Mouse (Mus musculus): ENCODE measurements around the gene Atp1a3. TPM values are rescaled to one million over a fixed set of nuclear protein-coding genes. Genes with fewer than 3 reads are reported as not detected.

Gene Atp1a3
- total RNA-seq (2023) = 230 and 240 TPM in 2 replicates

DNA sequence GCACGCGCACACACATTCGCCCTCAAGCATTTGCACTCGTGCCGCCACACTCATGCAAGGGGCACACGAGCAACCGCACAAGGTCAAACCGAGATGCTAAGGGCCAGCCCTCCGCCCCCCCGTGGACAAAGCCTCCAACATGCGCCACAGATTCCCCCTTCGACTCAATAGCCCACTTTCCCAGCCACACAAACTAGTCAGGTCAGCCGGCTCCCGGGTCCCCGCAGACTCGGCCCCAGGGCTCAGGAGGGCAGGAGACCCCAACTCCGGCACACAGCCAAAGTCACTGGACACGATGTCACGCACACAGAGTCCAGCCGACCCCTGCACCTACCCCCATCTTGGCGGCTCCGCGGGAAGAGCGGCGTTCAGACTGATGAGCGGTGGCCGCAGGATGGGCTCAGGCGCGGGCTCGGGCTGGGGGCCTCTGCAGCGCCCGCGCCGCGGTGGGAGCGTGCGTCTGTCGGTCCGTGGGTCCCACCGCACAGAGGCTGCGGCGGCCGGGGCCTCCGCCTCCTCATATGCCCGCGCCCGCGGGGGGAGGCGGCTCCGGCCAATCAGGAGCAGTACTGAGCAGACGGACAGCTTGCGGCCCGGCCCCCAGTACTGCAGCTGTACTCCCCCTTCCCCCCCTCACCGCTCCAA lies at the start of gene Atp1a3:
Gene Atp1a3, minus strand, starts transcription at position 538 of the 645 bp plus-strand sequence.

DNA sequence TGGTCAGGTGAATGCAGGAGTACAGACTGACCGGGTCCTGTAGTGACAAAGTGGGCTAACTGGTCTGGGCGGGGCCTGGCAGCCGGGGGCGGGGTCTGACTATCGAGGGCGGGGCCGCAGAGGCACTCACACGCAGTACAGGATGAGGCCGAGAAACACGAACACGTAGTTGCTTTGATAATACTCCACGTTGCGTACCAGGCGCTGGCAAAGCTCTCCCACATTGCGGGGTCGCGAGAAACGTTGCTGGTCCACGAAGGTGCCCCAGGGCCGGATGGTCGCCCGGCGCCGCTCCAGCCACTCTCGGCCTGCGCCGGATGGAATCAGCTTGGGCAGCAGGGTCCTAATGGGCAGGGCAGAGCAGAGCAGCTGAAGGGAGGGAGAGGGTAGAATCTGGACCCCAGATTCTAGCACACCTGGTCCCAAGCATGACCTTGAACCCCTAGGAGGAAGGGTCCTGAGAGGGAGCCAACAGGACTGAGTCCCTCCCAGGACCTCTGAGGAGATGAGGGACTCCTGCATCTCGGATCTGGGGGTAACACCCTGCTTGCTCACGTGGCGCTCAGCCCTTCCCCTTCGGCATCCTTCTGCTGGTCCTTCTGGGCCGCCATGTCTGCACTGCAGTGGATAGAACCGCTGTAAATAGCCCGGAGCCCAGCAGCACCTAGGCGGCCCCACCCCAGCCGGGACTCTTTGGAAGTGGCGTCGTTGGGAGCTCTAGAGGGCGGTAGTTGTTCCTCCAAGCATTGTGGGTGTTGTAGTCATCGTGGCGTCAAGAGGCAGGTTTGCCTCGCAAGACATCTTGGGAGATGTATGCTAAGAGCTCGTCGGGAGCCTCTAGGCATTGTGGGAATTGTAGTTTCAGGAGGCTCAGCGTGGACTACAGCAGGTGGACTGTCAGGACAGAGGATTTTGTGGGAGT lies 33.5 kb downstream of the Atp1a3 start, which contains the start of gene Rabac1:
Gene Rabac1, minus strand, starts transcription at position 783 of the 922 bp plus-strand sequence.

DNA sequence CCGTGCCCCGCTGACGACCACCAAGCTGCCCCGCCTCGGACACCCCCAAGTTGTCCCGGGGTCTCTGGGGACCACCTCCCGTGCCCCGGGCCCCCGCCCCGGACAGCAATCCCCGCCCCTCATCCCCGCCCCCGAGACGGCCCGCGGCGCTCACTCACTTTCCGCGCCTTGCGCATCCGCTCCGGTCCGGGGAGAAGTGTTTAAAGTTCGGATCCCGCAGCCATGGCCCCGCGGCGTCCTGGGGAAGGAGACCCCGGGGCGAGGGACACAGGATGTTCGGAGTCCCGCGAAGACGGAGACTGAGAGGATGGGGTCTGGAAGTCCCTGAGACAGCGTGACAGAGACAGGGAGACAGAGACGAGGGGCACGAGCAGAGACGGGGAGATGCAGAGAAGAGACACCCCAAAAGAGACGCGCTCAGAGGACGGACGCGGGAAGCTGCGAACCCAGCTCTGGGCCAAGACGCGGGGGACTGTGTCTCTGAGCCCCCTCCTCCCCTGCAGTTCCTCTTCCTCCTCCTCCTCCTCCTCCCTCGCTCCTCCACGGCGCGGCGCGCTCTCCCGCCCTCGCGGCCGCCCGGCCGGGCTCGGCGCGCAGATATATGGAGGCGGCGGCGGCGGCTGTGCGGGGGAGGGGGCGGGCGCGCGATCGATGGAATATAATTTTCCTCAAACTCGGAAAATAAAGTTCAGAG lies 61.4 kb downstream of the Atp1a3 start, which contains the start of gene Gm4881:
Gene Gm4881, minus strand, starts transcription at position 238 of the 694 bp plus-strand sequence.

Other genes with a start within 250 kb of the Atp1a3 start
- gene Cd177, start 245.6 kb downstream of the Atp1a3 start, total RNA-seq (2023) = 1,275 and 1,351 TPM in 2 replicates
- gene Ceacam10, start 228.8 kb downstream of the Atp1a3 start, total RNA-seq (2023) = 69.9 and 84.9 TPM in 2 replicates
- 2.0 and 3.2 TPM in 2 replicates for gene Gm9844, start 143.7 kb downstream of the Atp1a3 start, total RNA-seq (2023)
- not detected in 2 replicates for gene Lypd4, start 136.0 kb downstream of the Atp1a3 start, total RNA-seq (2023)
- gene Dmrtc2, start 135.9 kb downstream of the Atp1a3 start, total RNA-seq (2023) = not detected in 2 replicates
- 415 and 552 TPM in 2 replicates for gene Rps19, start 121.6 kb downstream of the Atp1a3 start, total RNA-seq (2023)
- gene Cd79a, start 108.6 kb downstream of the Atp1a3 start, total RNA-seq (2023) = 2.2 and 8.9 TPM in 2 replicates
- gene Arhgef1, start 103.0 kb downstream of the Atp1a3 start, total RNA-seq (2023) = 564 and 862 TPM in 2 replicates
- not detected in 2 replicates for gene Gm4881, start 61.5 kb downstream of the Atp1a3 start, total RNA-seq (2023)
- gene Rabac1, start 33.2 kb downstream of the Atp1a3 start, total RNA-seq (2023) = 138 and 148 TPM in 2 replicates
- 1.7 and 5.5 TPM in 2 replicates for gene Grik5, start 66.4 kb upstream of the Atp1a3 start, total RNA-seq (2023)
- gene Zfp574, start 66.6 kb upstream of the Atp1a3 start, total RNA-seq (2023) = 10.4 and 11.0 TPM in 2 replicates
- 7.4 and 8.8 TPM in 2 replicates for gene Pou2f2, start 173.8 kb upstream of the Atp1a3 start, total RNA-seq (2023)
- 228 and 310 TPM in 2 replicates for gene Dedd2, start 214.7 kb upstream of the Atp1a3 start, total RNA-seq (2023)
- gene Zfp526, start 215.5 kb upstream of the Atp1a3 start, total RNA-seq (2023) = 7.1 and 8.5 TPM in 2 replicates
- gene Gsk3a, start 231.9 kb upstream of the Atp1a3 start, total RNA-seq (2023) = 66.1 and 79.7 TPM in 2 replicates
- 7.6 and 9.5 TPM in 2 replicates for gene Erf, start 244.8 kb upstream of the Atp1a3 start, total RNA-seq (2023)